Mouse (Mus musculus): ENCODE results near the gene Gpsm1. TPM values are rescaled to one million over a fixed set of nuclear protein-coding genes. Genes with fewer than 3 reads are reported as not detected.

Gene Gpsm1
- polyA plus RNA-seq (2015; fragmentation: Nextera tagmentation; extraction: Ambion mirVana) = 41.9 and 44.1 TPM in 2 replicates

DNA sequence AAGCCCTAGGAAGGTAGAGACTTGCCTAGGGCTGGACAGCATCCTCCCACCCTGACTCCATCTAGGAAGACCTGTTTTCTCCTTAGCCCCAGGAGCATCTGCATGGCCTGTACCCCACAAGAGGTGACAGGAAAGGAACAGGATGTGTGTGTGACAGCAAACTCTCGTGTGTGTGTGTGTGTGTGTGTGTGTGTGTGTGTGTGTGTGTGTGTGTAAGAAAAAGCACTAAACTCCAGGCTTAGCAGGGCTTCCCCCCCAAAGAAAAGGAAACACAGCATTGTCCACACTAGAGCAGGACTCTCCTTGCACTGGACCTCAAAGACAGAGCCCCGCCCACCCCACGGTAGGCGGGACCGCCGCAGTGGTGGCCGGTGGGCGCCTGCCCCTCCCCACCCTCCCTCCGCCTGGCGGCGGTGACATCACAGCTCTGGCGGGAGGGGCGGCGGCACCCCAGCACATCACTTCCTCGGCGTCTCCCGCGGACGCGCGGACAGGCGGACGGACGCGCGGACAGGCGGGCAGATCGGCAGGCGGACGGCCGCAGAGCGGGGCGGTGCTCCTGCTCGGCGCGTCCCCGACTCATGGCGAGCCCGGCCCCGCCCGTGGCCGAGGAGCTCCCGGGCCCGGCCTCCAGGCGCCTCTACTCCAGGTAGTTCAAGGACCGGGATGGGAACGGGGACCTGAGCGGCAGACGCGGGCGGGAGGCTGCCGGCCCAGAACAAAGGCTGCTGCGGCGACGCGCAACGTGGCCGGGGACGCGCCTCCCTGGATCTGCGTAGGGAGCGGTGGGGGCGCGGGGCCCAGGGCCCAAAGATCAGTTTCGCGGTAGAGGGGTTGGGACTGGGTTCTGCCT, at the start of gene Gpsm1:
Gpsm1 (plus strand) TSS at position 444 of the 853 bp plus-strand sequence.
- Histone ChIP-seq H3K27me3 (ENCODE audit: insufficient read depth, low read length) (no peaks in the 10 kb centered on the region), H3K27ac (ENCODE audit: low read length) (peak within 1 kb of the TSS; percentile 97), H3K4me1 (ENCODE audit: insufficient read depth, low read length) (peaks cover 36% of the 10 kb centered on the region), H3K4me2 (replicated peaks; ENCODE audit: low read depth, low read length) (peak within 1 kb of the TSS; percentile 89), H3K9ac (replicated peaks; ENCODE audit: low read length) (peak within 1 kb of the TSS; percentile 95), H3K4me3 (ENCODE audit: low read length) (peak within 1 kb of the TSS; percentile 93), H3K36me3 (ENCODE audit: insufficient read depth, low read length) (no peaks in the 10 kb centered on the region), H3K9me3 (ENCODE audit: low read length) (no peaks in the 10 kb centered on the region)
- peak; percentile 83 for ATAC-seq (ENCODE audit: low FRiP score, low TSS enrichment)
- under 1% methylated on average over 60 of the region's 66 CpGs for WGBS

DNA sequence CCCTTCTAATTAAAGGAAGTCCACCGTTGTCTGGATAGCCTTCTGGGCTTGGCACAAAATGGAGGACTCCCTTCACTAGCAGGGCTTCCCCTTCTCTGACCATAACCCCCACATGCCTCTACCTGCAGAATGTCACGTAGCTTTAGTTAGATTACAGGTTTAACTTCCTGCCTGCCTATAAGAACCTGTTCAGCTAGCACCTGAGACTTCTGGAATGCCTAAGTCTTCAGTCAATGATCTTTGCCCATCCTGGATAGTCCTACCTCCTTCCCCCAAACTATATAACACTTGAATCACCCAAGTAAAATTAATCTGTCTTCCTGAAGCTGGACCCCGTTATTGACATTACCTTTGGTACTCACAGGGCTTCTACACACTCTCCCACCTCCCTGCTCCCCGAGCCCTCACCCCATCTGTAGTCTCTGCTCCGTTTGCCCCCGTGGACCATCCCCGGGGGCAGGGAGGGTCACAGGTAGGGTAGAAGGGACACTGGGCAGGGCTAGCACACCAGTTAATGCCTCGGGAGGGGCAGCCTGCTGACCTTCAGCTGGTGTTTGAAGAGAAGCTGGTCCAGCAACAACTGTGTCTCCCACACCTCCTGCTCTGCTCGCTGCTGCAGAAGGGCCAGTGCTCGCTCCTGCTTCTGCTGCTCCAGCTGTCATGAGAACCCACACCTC, 49.1 kb upstream of the Gpsm1 start:
- 68% methylated on average over 10 of the region's 10 CpGs for WGBS
- Histone ChIP-seq H3K4me3 (ENCODE audit: low read length) (no peak overlapping the region), H3K36me3 (ENCODE audit: insufficient read depth, low read length) (no peaks in the 10 kb centered on the region), H3K4me2 (replicated peaks; ENCODE audit: low read depth, low read length) (no peak overlapping the region), H3K27me3 (ENCODE audit: insufficient read depth, low read length) (no peaks in the 10 kb centered on the region), H3K9me3 (ENCODE audit: low read length) (no peaks in the 10 kb centered on the region), H3K4me1 (ENCODE audit: insufficient read depth, low read length) (0 out of 2 replicates have a peak, but pooled peaks cover 5% of the 10 kb centered on the region), H3K27ac (ENCODE audit: low read length) (no peak overlapping the region), H3K9ac (replicated peaks; ENCODE audit: low read length) (no peak overlapping the region)
- no peak for ATAC-seq (ENCODE audit: low FRiP score, low TSS enrichment)

DNA sequence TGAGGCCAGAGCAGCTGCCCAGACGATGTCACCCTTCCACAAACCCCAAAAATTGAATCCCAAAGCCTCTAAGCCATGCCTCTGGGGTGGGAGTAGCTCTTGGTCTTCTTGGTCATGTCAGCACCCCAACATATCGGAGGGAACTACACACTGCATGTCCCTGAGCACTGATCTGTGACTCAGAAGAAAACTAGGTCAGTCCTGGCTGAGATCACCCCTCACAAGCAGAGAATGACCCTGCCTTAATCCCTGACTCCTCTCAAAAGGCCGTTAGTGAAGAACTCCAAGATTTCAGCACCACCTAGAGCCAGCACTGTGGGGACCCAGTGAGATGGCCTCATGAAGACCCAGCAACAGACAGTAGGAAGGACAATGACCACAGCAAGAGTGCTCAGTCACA, 47.1 kb upstream of the Gpsm1 start:
- 0 out of 2 replicates have a peak, but pooled peaks cover 5% of the 10 kb centered on the region for H3K4me1 ChIP-seq (ENCODE audit: insufficient read depth, low read length)
- H3K9ac ChIP-seq (replicated peaks; ENCODE audit: low read length) = no peak overlapping the region
- no peak overlapping the region for H3K4me3 ChIP-seq (ENCODE audit: low read length)
- ATAC-seq (ENCODE audit: low FRiP score, low TSS enrichment) = no peak
- H3K36me3 ChIP-seq (ENCODE audit: insufficient read depth, low read length) = no peaks in the 10 kb centered on the region
- H3K27me3 ChIP-seq (ENCODE audit: insufficient read depth, low read length) = no peaks in the 10 kb centered on the region
- H3K4me2 ChIP-seq (replicated peaks; ENCODE audit: low read depth, low read length) = no peak overlapping the region
- no peaks in the 10 kb centered on the region for H3K9me3 ChIP-seq (ENCODE audit: low read length)
- WGBS = 69% methylated on average over 3 of the region's 3 CpGs
- H3K27ac ChIP-seq (ENCODE audit: low read length) = no peak overlapping the region

DNA sequence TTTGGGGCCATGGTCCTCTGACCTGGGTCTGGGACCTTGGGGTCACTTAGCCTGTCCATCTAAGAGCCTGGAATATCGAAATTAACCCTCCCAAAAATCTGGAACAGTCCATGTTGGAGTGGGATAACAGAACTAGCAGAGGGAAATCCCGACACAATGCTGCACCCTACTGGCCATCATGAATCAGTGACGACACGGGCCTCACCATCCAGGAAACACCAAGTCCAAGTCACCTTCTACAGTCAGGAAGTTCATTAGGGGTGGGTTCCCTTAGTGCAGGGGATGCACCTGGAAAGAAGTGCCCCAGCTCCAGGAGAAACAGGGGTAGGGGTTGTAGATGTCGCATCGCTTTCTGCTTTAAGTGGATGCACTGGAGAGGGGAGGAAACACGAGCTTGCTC, 41.7 kb upstream of the Gpsm1 start:
- no peaks in the 10 kb centered on the region for H3K27me3 ChIP-seq (ENCODE audit: insufficient read depth, low read length)
- 0 out of 2 replicates have a peak, but pooled peaks cover 5% of the 10 kb centered on the region for H3K4me1 ChIP-seq (ENCODE audit: insufficient read depth, low read length)
- peak; percentile 57; the same call in 1 of the 2 replicates for ATAC-seq (ENCODE audit: low FRiP score, low TSS enrichment)

DNA sequence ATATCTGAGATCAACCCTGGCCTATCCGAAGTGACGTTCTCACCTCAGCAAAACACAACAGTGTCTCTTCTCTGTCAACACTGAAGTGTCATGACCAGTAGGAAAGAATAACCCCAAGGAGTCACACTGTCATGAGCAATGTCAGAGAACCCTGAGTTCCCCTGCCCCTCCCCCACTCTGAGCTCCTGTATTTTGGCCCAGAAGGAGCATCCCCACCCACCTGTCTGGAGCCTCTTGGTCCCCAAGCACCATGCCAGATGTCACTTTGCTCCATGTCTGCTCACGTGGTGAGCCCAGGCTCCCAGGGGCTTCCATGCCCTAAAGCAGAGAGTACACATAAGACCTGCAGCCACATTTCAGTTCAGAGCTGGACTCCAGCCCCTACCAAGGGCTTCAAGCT, 35.6 kb upstream of the Gpsm1 start:
- no peaks in the 10 kb centered on the region for H3K36me3 ChIP-seq (ENCODE audit: insufficient read depth, low read length)
- H3K27ac ChIP-seq (ENCODE audit: low read length) = no peak overlapping the region
- no peak overlapping the region for H3K9ac ChIP-seq (replicated peaks; ENCODE audit: low read length)
- no peaks in the 10 kb centered on the region for H3K27me3 ChIP-seq (ENCODE audit: insufficient read depth, low read length)
- no peak for ATAC-seq (ENCODE audit: low FRiP score, low TSS enrichment)
- WGBS = 61% methylated on average over 3 of the region's 3 CpGs
- H3K4me2 ChIP-seq (replicated peaks; ENCODE audit: low read depth, low read length) = no peak overlapping the region
- H3K9me3 ChIP-seq (ENCODE audit: low read length) = no peaks in the 10 kb centered on the region
- H3K4me1 ChIP-seq (ENCODE audit: insufficient read depth, low read length) = no peaks in the 10 kb centered on the region
- H3K4me3 ChIP-seq (ENCODE audit: low read length) = no peak overlapping the region

More for the DNA sequence above, 41.7 kb upstream of the Gpsm1 start:
- no peak overlapping the region for H3K4me2 ChIP-seq (replicated peaks; ENCODE audit: low read depth, low read length)
- 15% methylated on average over 7 of the region's 7 CpGs for WGBS
- H3K9me3 ChIP-seq (ENCODE audit: low read length) = no peaks in the 10 kb centered on the region
- no peaks in the 10 kb centered on the region for H3K36me3 ChIP-seq (ENCODE audit: insufficient read depth, low read length)
- H3K27ac ChIP-seq (ENCODE audit: low read length) = no peak overlapping the region
- no peak overlapping the region for H3K4me3 ChIP-seq (ENCODE audit: low read length)
- no peak overlapping the region for H3K9ac ChIP-seq (replicated peaks; ENCODE audit: low read length)

DNA sequence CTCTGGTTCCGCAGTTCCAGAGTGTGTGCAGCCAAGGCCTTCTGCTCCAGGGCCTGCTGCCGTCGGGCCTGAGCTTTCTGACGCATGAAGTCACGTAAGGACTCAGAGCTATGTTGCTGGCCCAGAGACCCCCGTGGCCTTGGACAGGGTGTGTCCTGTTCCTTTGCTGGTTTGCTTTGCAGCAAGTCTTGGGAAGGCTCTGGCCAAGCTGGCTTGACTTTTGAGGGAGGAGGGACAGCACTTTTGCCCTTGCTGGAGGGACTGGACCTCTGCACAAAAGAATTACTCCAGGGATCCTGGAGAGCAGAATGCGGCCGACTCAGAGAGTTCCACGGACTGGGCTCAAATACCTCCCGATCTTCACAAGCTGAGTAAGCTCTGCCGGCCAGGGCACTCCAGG, 34.7 kb upstream of the Gpsm1 start:
- Histone ChIP-seq H3K27ac (ENCODE audit: low read length) (no peak overlapping the region), H3K4me1 (ENCODE audit: insufficient read depth, low read length) (no peaks in the 10 kb centered on the region), H3K36me3 (ENCODE audit: insufficient read depth, low read length) (no peaks in the 10 kb centered on the region), H3K4me3 (ENCODE audit: low read length) (no peak overlapping the region), H3K27me3 (ENCODE audit: insufficient read depth, low read length) (no peaks in the 10 kb centered on the region), H3K9me3 (ENCODE audit: low read length) (no peaks in the 10 kb centered on the region), H3K4me2 (replicated peaks; ENCODE audit: low read depth, low read length) (no peak overlapping the region), H3K9ac (replicated peaks; ENCODE audit: low read length) (no peak overlapping the region)
- 70% methylated on average over 11 of the region's 11 CpGs for WGBS
- ATAC-seq (ENCODE audit: low FRiP score, low TSS enrichment) = no peak

DNA sequence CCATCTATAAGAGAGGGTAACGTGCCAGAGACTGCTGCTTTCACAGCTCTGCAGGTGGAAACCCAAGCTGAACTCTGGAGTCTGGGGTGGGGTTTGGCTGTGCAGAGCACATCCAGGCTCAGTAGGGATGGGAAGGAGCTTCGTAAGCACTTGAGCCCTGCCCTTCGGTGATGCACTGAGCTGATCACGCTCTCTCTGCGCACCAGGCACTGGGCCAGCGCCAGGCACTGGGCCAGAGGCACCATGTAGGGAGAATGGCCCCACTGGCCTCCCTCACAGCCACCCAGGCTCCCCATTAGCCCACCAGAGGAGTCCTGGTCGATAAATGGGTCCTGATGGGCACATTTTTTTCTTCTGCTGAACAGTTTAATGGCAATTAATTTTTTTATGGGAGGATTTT, 29.5 kb upstream of the Gpsm1 start:
- Histone ChIP-seq H3K4me1 (ENCODE audit: insufficient read depth, low read length) (no peaks in the 10 kb centered on the region), H3K9ac (replicated peaks; ENCODE audit: low read length) (no peak overlapping the region), H3K27ac (ENCODE audit: low read length) (no peak overlapping the region), H3K9me3 (ENCODE audit: low read length) (no peaks in the 10 kb centered on the region), H3K27me3 (ENCODE audit: insufficient read depth, low read length) (no peaks in the 10 kb centered on the region), H3K36me3 (ENCODE audit: insufficient read depth, low read length) (no peaks in the 10 kb centered on the region), H3K4me2 (replicated peaks; ENCODE audit: low read depth, low read length) (no peak overlapping the region), H3K4me3 (ENCODE audit: low read length) (no peak overlapping the region)
- WGBS = 68% methylated on average over 7 of the region's 7 CpGs
- no peak for ATAC-seq (ENCODE audit: low FRiP score, low TSS enrichment)

DNA sequence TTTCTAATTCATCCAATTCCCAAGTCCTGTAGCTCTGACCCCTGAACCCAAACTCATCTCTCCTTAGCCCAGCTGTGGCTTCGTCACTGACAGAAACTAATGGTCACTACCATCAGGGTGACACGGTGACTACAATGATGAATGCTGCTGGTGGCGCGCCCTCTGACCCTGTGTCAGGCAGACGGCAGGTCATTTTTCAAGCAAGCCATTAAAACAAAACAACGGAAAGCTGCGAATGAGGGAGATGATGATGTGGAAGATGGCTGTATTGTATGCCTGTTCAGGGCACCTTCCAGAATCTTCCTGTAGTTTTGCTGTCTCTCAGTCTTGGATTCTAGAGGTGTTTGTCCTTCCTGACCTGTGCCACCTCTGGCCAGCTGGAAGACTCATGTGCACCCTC, 28.9 kb upstream of the Gpsm1 start:
- Histone ChIP-seq H3K4me2 (replicated peaks; ENCODE audit: low read depth, low read length) (no peak overlapping the region), H3K27ac (ENCODE audit: low read length) (no peak overlapping the region), H3K27me3 (ENCODE audit: insufficient read depth, low read length) (no peaks in the 10 kb centered on the region), H3K4me1 (ENCODE audit: insufficient read depth, low read length) (no peaks in the 10 kb centered on the region), H3K9ac (replicated peaks; ENCODE audit: low read length) (no peak overlapping the region), H3K36me3 (ENCODE audit: insufficient read depth, low read length) (no peaks in the 10 kb centered on the region), H3K9me3 (ENCODE audit: low read length) (no peaks in the 10 kb centered on the region), H3K4me3 (ENCODE audit: low read length) (no peak overlapping the region)
- no peak for ATAC-seq (ENCODE audit: low FRiP score, low TSS enrichment)
- 34% methylated on average over 7 of the region's 7 CpGs for WGBS

DNA sequence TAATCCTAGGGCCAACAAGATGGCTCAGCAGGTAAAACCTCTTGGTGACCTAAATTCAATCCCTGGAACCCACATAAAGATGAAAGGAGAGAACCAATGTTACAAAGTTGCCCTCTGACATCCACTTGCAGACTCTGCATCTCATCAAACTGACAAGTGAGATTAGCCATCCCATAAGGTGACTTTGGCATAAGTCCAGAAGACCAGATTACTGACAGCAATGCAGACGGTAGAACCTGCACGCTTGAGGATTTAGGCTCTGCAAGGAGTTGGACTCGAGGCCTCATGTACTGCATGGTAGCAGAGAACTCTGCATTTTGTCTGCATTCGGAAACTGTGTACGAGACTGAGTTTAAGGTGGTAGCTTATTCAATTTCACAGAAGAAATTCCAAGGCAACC, 25.2 kb upstream of the Gpsm1 start:
- H3K9me3 ChIP-seq (ENCODE audit: low read length) = no peaks in the 10 kb centered on the region
- H3K9ac ChIP-seq (replicated peaks; ENCODE audit: low read length) = no peak overlapping the region
- H3K27ac ChIP-seq (ENCODE audit: low read length) = no peak overlapping the region
- H3K4me1 ChIP-seq (ENCODE audit: insufficient read depth, low read length) = no peaks in the 10 kb centered on the region
- ATAC-seq (ENCODE audit: low FRiP score, low TSS enrichment) = no peak
- H3K4me2 ChIP-seq (replicated peaks; ENCODE audit: low read depth, low read length) = no peak overlapping the region
- H3K4me3 ChIP-seq (ENCODE audit: low read length) = no peak overlapping the region
- no peaks in the 10 kb centered on the region for H3K36me3 ChIP-seq (ENCODE audit: insufficient read depth, low read length)
- H3K27me3 ChIP-seq (ENCODE audit: insufficient read depth, low read length) = no peaks in the 10 kb centered on the region
- WGBS = 82% methylated on average over 5 of the region's 5 CpGs

DNA sequence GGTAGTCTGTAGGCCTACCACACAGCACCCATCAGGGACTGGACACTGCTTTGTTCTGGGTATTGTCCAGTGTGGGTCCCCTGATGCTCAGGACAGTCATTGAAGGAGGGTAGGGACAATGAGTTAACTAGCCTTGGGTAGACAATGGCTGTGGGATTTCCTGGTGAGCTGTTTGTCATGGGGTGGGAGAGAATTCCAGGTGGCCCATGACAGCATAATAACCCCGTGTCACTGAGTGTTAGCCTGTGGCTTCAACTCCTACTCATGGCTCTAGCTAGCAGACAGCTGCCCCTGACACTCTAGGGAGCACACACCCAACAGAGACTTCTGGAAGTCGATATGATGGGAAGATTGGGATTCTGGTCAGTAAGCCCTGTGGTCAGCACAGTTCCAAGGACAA, 20.9 kb upstream of the Gpsm1 start, which contains the start of gene Ccdc187:
Ccdc187 (minus strand) TSS at position 101 of the 400 bp plus-strand sequence.
- Histone ChIP-seq H3K4me3 (ENCODE audit: low read length) (no peak within 1 kb of the TSS), H3K9me3 (ENCODE audit: low read length) (no peaks in the 10 kb centered on the region), H3K4me1 (ENCODE audit: insufficient read depth, low read length) (peaks cover 21% of the 10 kb centered on the region), H3K4me2 (replicated peaks; ENCODE audit: low read depth, low read length) (no peak within 1 kb of the TSS), H3K27ac (ENCODE audit: low read length) (no peak within 1 kb of the TSS), H3K27me3 (ENCODE audit: insufficient read depth, low read length) (0 out of 2 replicates have a peak, but pooled peaks cover 9% of the 10 kb centered on the region), H3K9ac (replicated peaks; ENCODE audit: low read length) (no peak within 1 kb of the TSS), H3K36me3 (ENCODE audit: insufficient read depth, low read length) (no peaks in the 10 kb centered on the region)
- no peak for ATAC-seq (ENCODE audit: low FRiP score, low TSS enrichment)
- 63% methylated on average over 2 of the region's 2 CpGs for WGBS
